Mouse (Mus musculus): Measurements from ENCODE around the gene Tex22. TPM values are rescaled to one million over a fixed set of nuclear protein-coding genes. Genes with fewer than 3 reads are reported as not detected.
A peak's percentile ranks its signal among the peaks of the same experiment; 100 is the strongest.

Tex22 gene
- not detected in 2 replicates for polyA plus RNA-seq (2012; ENCODE audit: insufficient read depth, low replicate concordance)

DNA sequence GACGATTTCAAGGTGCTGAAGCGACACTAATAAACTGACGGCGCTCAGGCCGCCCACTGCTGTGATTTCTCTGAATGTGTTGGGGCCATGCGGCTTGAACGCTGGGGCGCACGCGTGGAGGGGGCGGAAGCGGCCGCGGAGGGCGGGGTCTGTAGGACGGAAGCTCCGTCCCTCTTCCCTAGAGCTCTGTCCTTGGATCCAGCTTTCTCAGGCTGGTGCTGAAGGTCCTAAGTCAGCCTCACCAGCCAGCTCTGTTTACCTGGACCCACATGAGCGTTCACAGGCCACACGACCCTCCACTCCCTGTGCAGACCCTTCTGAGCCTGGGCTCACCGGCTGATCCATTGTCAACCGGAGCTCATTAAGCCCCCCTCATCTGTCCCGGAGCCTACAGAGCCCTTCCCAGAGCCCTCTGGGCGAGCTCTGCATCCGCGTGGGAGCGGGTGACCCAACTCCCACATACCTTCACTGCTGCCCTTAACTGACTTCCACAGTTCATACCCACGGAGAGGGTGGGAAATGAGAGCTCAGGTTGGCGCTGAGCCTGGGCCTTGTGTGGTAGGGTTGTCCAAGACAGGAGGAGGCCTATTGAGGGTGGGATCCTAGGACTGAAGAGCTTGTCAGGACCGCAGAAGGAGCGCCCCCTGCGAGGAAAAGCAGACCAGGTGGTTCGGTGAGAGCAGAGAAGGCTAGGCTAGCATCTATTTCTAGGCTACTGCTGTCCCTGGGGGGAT, at the start of gene Tex22:
Tex22 (plus strand) TSS at position 174 of the 734 bp plus-strand sequence.
- H3K27me3 ChIP-seq (replicated peaks): peaks cover 18% of the 10 kb centered on the region
- peak within 1 kb of the TSS; percentile 91 for H3K4me3 ChIP-seq (replicated peaks)
- TF ChIP-seq FLI1 (IDR thresholded peaks at IDR 0.05; ENCODE audit: low read length): no peak
- TF ChIP-seq GATA1 (IDR thresholded peaks at IDR 0.05; ENCODE audit: borderline replicate concordance, low read length): no peak

DNA sequence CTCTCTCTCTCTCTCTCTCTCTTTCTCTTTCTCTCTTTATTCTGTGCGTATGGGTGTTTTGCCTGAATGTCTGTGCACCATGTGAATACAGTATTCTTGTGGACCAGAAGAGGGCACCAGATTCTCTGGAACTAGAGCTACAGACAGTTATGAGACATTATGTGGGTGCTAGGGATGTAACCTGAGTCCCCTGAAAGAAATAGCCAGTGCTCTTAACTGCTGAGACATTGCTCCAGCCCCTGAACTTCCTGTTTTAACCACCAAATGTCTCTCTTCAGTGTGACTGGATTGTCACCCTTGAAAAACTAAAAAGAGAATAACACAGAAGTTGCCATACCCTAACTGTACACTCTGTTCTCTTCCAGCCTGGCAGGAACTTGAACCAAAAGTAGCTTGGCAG, 47.7 kb upstream of the Tex22 start:
- Histone ChIP-seq H3K4me1 (peaks cover 82% of the 10 kb centered on the region), H3K36me3 (replicated peaks; ENCODE audit: low read length) (peaks cover 18% of the 10 kb centered on the region), H3K4me3 (replicated peaks) (no peak overlapping the region), H3K9me3 (0 out of 2 replicates have a peak, but pooled peaks cover 3% of the 10 kb centered on the region), H3K27me3 (replicated peaks) (peaks cover 31% of the 10 kb centered on the region)
- no peak for TF ChIP-seq GATA1 (IDR thresholded peaks at IDR 0.05; ENCODE audit: borderline replicate concordance, low read length)
- no peak for TF ChIP-seq FLI1 (IDR thresholded peaks at IDR 0.05; ENCODE audit: low read length)

More for the DNA sequence above, at the start of gene Tex22:
- no peaks in the 10 kb centered on the region for H3K9me3 ChIP-seq
- peaks cover 25% of the 10 kb centered on the region for H3K36me3 ChIP-seq (replicated peaks; ENCODE audit: low read length)
- H3K4me1 ChIP-seq: peaks cover 25% of the 10 kb centered on the region

DNA sequence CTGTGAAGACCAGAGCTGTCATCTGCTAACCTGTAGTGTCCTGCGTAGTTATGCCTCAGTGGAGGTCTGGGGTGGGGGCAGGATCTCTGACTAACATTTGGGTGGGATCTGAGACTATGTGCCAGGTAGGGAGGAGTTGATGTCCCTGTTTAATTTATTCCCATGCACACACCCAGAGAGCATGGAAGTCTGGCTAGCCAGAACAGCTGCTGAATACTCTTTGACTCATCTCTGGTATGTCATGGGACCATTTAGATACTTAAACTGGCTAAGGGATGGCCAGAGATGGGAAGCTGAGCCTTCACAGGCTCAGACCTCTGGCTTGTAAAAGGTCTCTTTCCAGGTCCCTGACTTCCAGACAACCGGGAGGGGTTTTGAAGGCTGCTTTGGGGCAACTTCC, 46.8 kb upstream of the Tex22 start:
- H3K4me1 ChIP-seq: peaks cover 91% of the 10 kb centered on the region
- no peak overlapping the region for H3K4me3 ChIP-seq (replicated peaks)
- H3K27me3 ChIP-seq (replicated peaks): peaks cover 36% of the 10 kb centered on the region
- H3K36me3 ChIP-seq (replicated peaks; ENCODE audit: low read length): peaks cover 21% of the 10 kb centered on the region
- TF ChIP-seq GATA1 (IDR thresholded peaks at IDR 0.05; ENCODE audit: borderline replicate concordance, low read length) (no peak), FLI1 (IDR thresholded peaks at IDR 0.05; ENCODE audit: low read length) (no peak)
- H3K9me3 ChIP-seq: 0 out of 2 replicates have a peak, but pooled peaks cover 3% of the 10 kb centered on the region

DNA sequence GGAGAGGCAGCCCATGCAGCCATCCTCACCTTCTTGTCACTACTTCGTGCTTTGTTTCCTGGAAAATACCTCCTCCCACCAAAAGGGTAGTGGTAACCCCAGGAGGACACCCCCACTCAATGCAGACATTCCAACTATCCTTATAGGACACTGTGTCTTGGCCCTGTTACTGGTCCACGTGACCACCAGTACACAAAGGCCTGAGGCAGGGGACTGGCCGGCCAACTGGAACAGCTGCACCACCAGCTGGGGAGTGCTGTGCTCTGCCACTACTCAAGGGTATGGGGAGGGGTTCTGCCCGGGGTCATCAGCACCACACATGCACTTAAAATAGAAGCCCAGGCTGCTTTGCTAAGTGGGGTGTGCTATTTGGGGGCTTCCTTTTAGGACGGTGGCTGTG, 46.2 kb upstream of the Tex22 start:
- no peak overlapping the region for H3K4me3 ChIP-seq (replicated peaks)
- H3K27me3 ChIP-seq (replicated peaks): peaks cover 42% of the 10 kb centered on the region
- peaks cover 25% of the 10 kb centered on the region for H3K36me3 ChIP-seq (replicated peaks; ENCODE audit: low read length)
- TF ChIP-seq GATA1 (IDR thresholded peaks at IDR 0.05; ENCODE audit: borderline replicate concordance, low read length) (no peak), FLI1 (IDR thresholded peaks at IDR 0.05; ENCODE audit: low read length) (no peak)
- 0 out of 2 replicates have a peak, but pooled peaks cover 3% of the 10 kb centered on the region for H3K9me3 ChIP-seq
- H3K4me1 ChIP-seq: peaks cover 93% of the 10 kb centered on the region

DNA sequence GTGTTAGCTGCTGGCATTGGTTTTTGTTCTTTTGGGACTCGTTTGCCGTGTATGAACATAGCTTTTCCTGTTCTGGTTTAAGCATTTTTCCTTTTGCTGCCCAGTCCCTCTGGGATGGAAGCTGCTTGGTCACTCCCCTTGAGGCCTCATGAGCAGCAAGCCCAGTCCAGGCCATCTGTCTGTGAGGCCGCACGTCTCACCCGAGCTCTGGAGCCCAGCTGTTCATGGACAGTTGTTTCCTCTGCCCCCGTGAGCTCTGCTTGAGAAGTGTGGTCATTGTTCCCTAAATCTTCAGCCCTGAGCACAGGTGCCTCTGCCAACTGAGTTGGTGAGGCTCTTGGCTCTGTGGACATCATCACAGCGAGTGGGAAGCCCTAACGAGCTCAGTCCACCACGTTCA, 45.4 kb upstream of the Tex22 start:
- TF ChIP-seq GATA1 (IDR thresholded peaks at IDR 0.05; ENCODE audit: borderline replicate concordance, low read length) (no peak), FLI1 (IDR thresholded peaks at IDR 0.05; ENCODE audit: low read length) (no peak)
- peaks cover 46% of the 10 kb centered on the region for H3K27me3 ChIP-seq (replicated peaks)
- H3K36me3 ChIP-seq (replicated peaks; ENCODE audit: low read length): peaks cover 24% of the 10 kb centered on the region
- no peak overlapping the region for H3K4me3 ChIP-seq (replicated peaks)
- 0 out of 2 replicates have a peak, but pooled peaks cover 3% of the 10 kb centered on the region for H3K9me3 ChIP-seq
- H3K4me1 ChIP-seq: peaks cover 85% of the 10 kb centered on the region

DNA sequence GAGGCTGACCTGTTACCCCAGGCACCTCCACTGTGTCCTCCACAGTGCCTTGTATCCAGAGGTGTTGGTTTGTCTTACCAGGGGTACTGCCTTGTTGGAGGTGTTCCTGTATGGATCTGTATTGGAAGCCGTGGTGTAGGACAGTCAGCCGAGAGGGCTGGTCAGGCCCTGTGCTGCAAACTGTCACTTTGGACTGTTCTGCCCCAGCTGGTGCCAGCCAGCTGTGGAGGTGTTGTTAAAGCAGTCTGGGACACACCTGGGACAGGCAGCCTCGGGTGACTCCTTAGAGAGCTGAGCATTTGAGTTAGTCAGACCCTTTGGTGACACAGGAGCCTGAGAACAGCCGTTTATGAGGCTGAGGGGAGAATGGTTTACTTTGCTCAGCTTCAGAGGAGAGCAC, 44.3 kb upstream of the Tex22 start:
- H3K36me3 ChIP-seq (replicated peaks; ENCODE audit: low read length): peaks cover 25% of the 10 kb centered on the region

DNA sequence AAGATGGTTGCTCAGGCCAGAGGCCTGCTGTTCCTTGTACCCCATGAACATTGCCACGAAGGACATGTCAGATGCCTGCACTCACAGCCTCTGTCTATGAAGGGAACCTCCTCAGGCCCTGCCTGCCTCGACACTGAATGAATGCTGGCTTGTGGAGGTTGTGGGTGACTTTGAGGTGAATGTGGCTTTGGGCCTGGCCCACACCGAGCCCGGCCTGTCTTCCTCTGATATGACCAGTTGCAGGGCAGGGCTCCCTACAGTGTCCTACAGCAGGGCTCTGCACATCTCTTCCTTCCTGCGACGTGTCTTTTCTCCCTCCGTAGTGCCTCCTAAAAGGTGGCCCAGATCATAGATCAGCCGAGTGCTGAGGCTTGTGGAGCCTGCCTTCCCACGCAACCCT, 43.3 kb upstream of the Tex22 start:
- Histone ChIP-seq H3K4me3 (replicated peaks) (peak overlapping the region; percentile 75), H3K9me3 (0 out of 2 replicates have a peak, but pooled peaks cover 3% of the 10 kb centered on the region), H3K27me3 (replicated peaks) (peaks cover 37% of the 10 kb centered on the region), H3K36me3 (replicated peaks; ENCODE audit: low read length) (peaks cover 23% of the 10 kb centered on the region), H3K4me1 (peaks cover 64% of the 10 kb centered on the region)
- TF ChIP-seq GATA1 (IDR thresholded peaks at IDR 0.05; ENCODE audit: borderline replicate concordance, low read length) (no peak), FLI1 (IDR thresholded peaks at IDR 0.05; ENCODE audit: low read length) (no peak)

More for the DNA sequence above, 44.3 kb upstream of the Tex22 start:
- H3K9me3 ChIP-seq: 0 out of 2 replicates have a peak, but pooled peaks cover 3% of the 10 kb centered on the region
- TF ChIP-seq GATA1 (IDR thresholded peaks at IDR 0.05; ENCODE audit: borderline replicate concordance, low read length) (no peak), FLI1 (IDR thresholded peaks at IDR 0.05; ENCODE audit: low read length) (no peak)
- H3K27me3 ChIP-seq (replicated peaks): peaks cover 42% of the 10 kb centered on the region
- H3K4me3 ChIP-seq (replicated peaks): no peak overlapping the region
- H3K4me1 ChIP-seq: peaks cover 73% of the 10 kb centered on the region

DNA sequence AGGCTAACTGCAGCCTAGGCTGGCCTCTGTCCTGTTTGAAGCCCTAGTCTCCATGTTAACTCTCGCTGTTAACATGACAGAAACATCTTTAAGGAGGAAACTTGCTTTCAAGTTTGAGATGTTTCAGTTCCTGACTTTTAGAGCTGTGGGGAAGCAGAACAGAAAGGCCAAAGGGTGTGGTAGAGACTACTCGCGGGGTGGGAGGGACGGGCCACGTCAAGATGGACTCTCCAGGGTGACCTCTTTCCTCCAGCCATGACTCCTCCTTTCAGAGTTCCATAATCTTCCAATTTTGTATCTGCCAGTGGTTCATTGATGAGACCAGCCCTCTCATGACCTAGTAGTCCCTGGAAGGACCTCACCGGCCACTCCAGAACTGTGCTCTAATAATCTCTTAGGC, 42.9 kb upstream of the Tex22 start:
- peaks cover 23% of the 10 kb centered on the region for H3K36me3 ChIP-seq (replicated peaks; ENCODE audit: low read length)

DNA sequence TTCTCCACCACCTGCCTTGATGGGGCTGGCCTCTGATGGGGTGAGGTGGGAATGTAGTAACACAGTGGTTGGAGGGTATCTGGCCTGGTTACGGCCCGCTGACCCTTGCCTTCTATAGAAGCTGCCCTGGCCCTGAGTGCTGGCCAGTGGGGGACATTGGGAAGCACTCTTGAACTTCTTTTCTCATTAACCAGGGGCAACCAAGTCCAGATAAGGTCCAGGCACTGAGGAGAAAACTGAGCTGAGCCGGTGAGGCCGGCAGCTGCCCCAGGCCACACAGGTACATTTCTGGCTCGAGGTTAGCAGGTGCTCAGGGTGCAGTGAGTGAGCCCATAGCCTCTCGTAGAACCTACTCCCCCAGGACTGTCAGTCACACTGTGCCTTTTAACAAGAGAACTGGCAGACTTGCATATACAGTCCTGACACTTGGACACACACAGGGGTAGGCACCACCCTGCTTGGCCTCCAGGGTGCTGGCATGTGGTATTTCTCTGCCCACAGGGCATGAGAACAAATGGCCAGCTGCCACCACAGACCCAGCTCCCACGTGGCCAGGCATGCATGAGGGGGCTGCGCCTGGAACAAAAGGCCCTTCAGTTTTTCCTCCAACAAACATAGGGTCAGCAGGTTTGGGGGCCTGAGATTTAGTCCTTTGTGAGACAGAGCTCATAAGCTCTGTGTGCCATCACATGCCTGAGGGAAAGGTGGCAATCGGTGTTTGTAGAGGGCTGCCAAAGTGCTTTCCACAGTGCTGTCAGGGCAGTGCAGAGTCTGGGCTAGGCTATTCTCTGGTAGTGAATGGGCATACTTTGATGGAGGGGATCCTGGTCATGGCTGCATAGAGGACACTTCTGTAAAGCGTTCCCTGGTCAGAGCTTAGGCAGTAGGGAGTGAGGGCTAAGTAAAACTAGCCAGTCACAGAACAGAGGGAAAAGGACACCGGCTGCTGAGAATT, 41.7 kb upstream of the Tex22 start:
- Histone ChIP-seq H3K4me1 (peaks cover 53% of the 10 kb centered on the region), H3K27me3 (replicated peaks) (peaks cover 33% of the 10 kb centered on the region), H3K9me3 (no peaks in the 10 kb centered on the region), H3K4me3 (replicated peaks) (peak overlapping the region; percentile 7), H3K36me3 (replicated peaks; ENCODE audit: low read length) (peaks cover 19% of the 10 kb centered on the region)
- TF ChIP-seq GATA1 (IDR thresholded peaks at IDR 0.05; ENCODE audit: borderline replicate concordance, low read length) (no peak), FLI1 (IDR thresholded peaks at IDR 0.05; ENCODE audit: low read length) (no peak)

More for the DNA sequence above, 42.9 kb upstream of the Tex22 start:
- TF ChIP-seq GATA1 (IDR thresholded peaks at IDR 0.05; ENCODE audit: borderline replicate concordance, low read length): no peak
- no peak for TF ChIP-seq FLI1 (IDR thresholded peaks at IDR 0.05; ENCODE audit: low read length)
- Histone ChIP-seq H3K27me3 (replicated peaks) (peaks cover 37% of the 10 kb centered on the region), H3K4me3 (replicated peaks) (peak overlapping the region; percentile 75), H3K4me1 (peaks cover 59% of the 10 kb centered on the region), H3K9me3 (0 out of 2 replicates have a peak, but pooled peaks cover 3% of the 10 kb centered on the region)
